ENCODE assay signal across 7 mouse cellular contexts in the genomic region with DNA sequence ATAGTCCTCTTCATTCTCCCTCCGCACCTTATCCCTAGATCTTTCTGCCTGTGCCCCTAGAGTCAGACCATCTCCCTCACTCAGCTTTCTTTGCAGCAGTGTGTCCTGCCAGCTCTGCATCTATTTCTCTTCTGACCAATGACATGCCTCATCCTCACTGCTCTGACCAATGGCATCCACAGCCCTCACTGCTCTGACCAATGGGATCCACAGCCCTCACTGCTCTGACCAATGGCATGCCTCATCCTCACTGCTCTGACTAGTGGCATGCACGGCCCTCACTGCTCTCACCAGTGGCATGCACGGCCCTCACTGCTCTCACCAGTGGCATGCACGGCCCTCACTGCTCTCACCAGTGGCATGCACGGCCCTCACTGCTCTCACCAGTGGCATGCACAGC. TPM values are rescaled to one million over a fixed set of nuclear protein-coding genes. Genes with fewer than 3 reads are reported as not detected.
A peak's percentile ranks its signal among the peaks of the same experiment; 100 is the strongest.
DNase-seq lines count a peak whose midpoint lies in the region; ATAC-seq lines count a peak whose summit lies in the region.
"Not testable (repeated sequence)": the region's sequence is repeated elsewhere in the genome, so short reads cannot be mapped to it uniquely, and the experiment has no call there.

No protein-coding gene starts in this region.

- peaks cover 94% of the 10 kb centered on the region for H3K36me3 ChIP-seq in liver, embryonic 12.5 days
- H3K36me3 ChIP-seq in liver, embryonic 15.5 days (replicated peaks) = peaks cover 63% of the 10 kb centered on the region

- H3K4me1 ChIP-seq in liver, embryonic 12.5 days; liver, embryonic 15.5 days (replicated peaks): not testable (repeated sequence)

- DNase-seq in 416B (ENCODE audit: low read depth) (peak; percentile 19), R1 (ENCODE audit: low read depth, low spot score) (peak; percentile 39)

- H3K4me2 ChIP-seq in liver, embryonic 12.5 days; liver, embryonic 15.5 days: not testable (repeated sequence)

- WGBS in liver, embryonic 12.5 days (ENCODE audit: insufficient replicate concordance) = 81% methylated on average over 5 of the region's 5 CpGs
- WGBS in liver, embryonic 15.5 days (ENCODE audit: insufficient replicate concordance) = 67% methylated on average over 5 of the region's 5 CpGs

- H3K9ac ChIP-seq in liver, embryonic 12.5 days; liver, embryonic 15.5 days: not testable (repeated sequence)

- not testable (repeated sequence) for H3K27ac ChIP-seq in liver, embryonic 12.5 days; liver, embryonic 15.5 days (replicated peaks)

- ATAC-seq in erythroblast, adult 5-6 weeks (replicated peaks; ENCODE audit: low FRiP score, poor library complexity, severe bottlenecking) = peak; percentile 58
- ATAC-seq in liver, embryonic 12.5 days = 0 out of 2 replicates have a peak, but pooled peaks have one; percentile 46
- ATAC-seq in liver, embryonic 15.5 days (ENCODE audit: insufficient read depth) = peak; percentile 42; the same call in 1 of the 2 replicates
- ATAC-seq in megakaryocyte progenitor cell, adult 5-6 weeks (replicated peaks; ENCODE audit: poor library complexity) = peak; percentile 57; the same call in 1 of the 2 replicates
- peak; percentile 33; the same call in 1 of the 2 replicates for ATAC-seq in neutrophil, adult 5-6 weeks (ENCODE audit: extremely low read depth, insufficient number of reproducible peaks, low FRiP score, poor library complexity, severe bottlenecking)

- H3K27me3 ChIP-seq in liver, embryonic 12.5 days (replicated peaks); liver, embryonic 15.5 days: not testable (repeated sequence)

- not testable (repeated sequence) for H3K9me3 ChIP-seq in liver, embryonic 12.5 days (replicated peaks); liver, embryonic 15.5 days (replicated peaks)

- H3K4me3 ChIP-seq in liver, embryonic 12.5 days; liver, embryonic 15.5 days (replicated peaks): not testable (repeated sequence)

RNA-seq across cellular contexts. Expression of a gene that starts 20.5 kb away (rescaled TPM):
- total RNA-seq in erythroblast, adult 5-6 weeks (2015; ENCODE audit: low replicate concordance) = 2.5 and 4.4 TPM in 2 replicates
- 4.5 and 5.6 TPM in 2 replicates for total RNA-seq in erythroblast, adult 5-6 weeks (2017; ENCODE audit: low replicate concordance)
- polyA plus RNA-seq in liver, embryonic 12.5 days (2016; fragmentation: Nextera tagmentation; extraction: Ambion mirVana) = 5.8 and 6.2 TPM in 2 replicates
- 2.7 and 3.6 TPM in 2 replicates for polyA plus RNA-seq in liver, embryonic 15.5 days (2015; fragmentation: Nextera tagmentation; extraction: Ambion mirVana)
- total RNA-seq in megakaryocyte progenitor cell, adult 5-6 weeks (2015) = 8.9 and 10.5 TPM in 2 replicates
- 11.3 and 13.4 TPM in 2 replicates for total RNA-seq in megakaryocyte progenitor cell, adult 5-6 weeks (2017)
- total RNA-seq in neutrophil, adult 5-6 weeks (2017) = 26.4 and 30.3 TPM in 2 replicates

RNA-seq across cellular contexts. Expression of a gene that starts 49.8 kb away (rescaled TPM):
- total RNA-seq in erythroblast, adult 5-6 weeks (2015; ENCODE audit: low replicate concordance) = 1,642 and 1,724 TPM in 2 replicates
- 563 and 1,023 TPM in 2 replicates for total RNA-seq in erythroblast, adult 5-6 weeks (2017; ENCODE audit: low replicate concordance)
- polyA plus RNA-seq in liver, embryonic 12.5 days (2016; fragmentation: Nextera tagmentation; extraction: Ambion mirVana) = 273 and 281 TPM in 2 replicates
- polyA plus RNA-seq in liver, embryonic 15.5 days (2015; fragmentation: Nextera tagmentation; extraction: Ambion mirVana) = 416 and 443 TPM in 2 replicates
- 3,812 and 4,089 TPM in 2 replicates for total RNA-seq in megakaryocyte progenitor cell, adult 5-6 weeks (2015)
- total RNA-seq in megakaryocyte progenitor cell, adult 5-6 weeks (2017) = 1,717 and 2,014 TPM in 2 replicates
- total RNA-seq in neutrophil, adult 5-6 weeks (2017) = 2,529 and 2,921 TPM in 2 replicates
